Mouse (Mus musculus): ENCODE measurements around the gene Med12l. TPM values are rescaled to one million over a fixed set of nuclear protein-coding genes. Genes with fewer than 3 reads are reported as not detected.

Gene Med12l
- polyA plus RNA-seq, 1 experiment = 0.01 TPM

DNA sequence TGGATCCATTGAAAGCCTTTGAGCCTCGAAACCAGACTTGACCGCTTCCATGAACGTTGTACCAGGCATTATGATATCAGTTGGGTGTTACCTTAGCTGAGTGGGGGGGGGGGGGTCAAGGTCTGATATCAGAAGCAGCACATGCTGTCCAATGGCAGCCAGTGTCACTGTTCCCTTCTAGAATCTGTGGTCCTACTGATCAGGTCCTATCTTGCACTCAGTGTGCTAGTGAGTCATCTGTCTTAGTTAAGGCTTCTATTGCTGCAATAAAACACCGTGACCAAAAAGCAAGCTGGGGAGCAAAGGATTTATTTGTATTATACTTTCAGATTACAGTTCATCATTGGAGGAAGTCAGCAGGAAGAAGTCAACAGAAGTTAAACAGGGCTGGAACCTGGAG, 57.8 kb downstream of the Med12l start:
- TF ChIP-seq GATA1 (IDR thresholded peaks at IDR 0.05; ENCODE audit: low read length) = no peak

DNA sequence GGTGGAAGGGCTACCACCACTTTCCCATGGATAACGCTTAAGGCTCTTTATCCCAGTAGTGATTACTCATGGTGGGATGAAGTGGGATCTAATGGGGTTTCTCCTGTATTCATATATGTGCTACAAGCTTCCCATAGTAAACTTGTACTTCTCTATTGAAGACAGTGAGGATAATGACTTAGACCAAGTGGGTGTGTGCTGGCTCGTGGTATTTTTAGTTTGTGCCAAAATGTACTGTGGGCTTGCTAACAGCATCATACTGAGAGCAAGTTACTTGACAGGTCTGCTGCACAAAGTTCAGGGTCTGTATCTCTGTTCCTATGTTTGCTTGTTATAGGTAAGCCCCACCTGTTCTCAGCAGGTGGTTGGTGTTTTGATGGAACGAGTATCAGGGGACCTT, 60.3 kb downstream of the Med12l start:
- no peak for TF ChIP-seq GATA1 (IDR thresholded peaks at IDR 0.05; ENCODE audit: low read length)

DNA sequence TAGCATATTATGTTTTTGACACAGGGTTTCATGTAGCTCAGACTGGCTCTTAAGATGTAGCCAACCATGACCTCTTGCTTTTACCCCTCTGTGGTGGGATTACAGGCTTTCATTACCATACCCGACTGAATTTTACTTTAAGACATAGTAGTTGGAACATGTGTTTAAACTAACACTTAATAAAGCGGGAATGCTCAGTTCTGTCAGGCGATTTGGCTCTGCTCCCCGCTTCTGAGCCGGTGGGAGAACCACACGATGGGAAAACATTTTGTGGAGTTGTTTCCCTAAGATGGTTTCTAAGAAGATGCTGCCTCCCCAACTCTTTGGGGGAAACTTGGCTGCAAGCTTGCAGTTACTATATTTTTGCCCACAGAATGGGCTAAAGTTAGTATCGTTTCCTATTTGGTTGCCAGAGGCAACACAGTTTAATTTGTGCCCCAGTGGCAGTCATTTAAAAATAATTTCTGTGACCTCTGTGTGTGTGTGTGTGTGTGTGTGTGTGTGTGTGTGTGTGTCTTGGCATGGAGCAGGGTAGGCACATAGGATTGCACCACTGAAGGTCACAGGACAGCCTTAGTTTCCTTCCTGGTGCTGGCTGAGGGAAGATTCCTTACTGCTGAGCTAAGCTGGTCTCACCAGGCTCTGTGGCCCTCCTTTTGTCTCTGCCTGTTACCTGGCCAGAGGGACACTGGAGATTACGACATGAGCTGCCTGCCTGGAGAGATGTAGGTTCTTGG, 61.1 kb downstream of the Med12l start:
- no peak for TF ChIP-seq GATA1 (IDR thresholded peaks at IDR 0.05; ENCODE audit: low read length)

DNA sequence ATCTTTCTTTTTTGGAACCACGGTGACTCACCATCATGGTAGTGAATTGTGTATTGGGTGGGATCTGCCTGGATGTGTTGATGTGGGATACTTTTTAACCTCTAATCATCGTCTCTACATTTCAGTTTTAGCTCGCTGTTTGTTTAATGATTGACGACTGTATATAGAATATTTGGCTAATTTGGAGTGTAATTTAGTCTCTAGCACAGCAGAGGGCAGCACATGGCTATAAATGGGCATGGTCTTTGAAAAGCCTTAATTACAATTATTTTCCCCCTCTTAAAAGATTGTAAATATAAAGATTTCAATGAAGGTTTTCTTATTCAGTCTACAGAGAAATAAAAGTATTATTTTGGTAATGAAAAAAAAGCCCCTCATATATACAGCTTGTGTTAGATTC, 71.7 kb downstream of the Med12l start:
- no peak for TF ChIP-seq GATA1 (IDR thresholded peaks at IDR 0.05; ENCODE audit: low read length)

GRCm38 (mm10) chr3:59078585-59078984, 73.0 kb downstream of the Med12l start:
- no peak for TF ChIP-seq GATA1 (IDR thresholded peaks at IDR 0.05; ENCODE audit: low read length)

- TF ChIP-seq GATA1 (IDR thresholded peaks at IDR 0.05; ENCODE audit: low read length) = no peak
These were observed 73.7 kb downstream of the Med12l start for GRCm38 (mm10) chr3:59079327-59079726.

- no peak for TF ChIP-seq GATA1 (IDR thresholded peaks at IDR 0.05; ENCODE audit: low read length)
These were observed 74.8 kb downstream of the Med12l start for GRCm38 (mm10) chr3:59080293-59080916.

DNA sequence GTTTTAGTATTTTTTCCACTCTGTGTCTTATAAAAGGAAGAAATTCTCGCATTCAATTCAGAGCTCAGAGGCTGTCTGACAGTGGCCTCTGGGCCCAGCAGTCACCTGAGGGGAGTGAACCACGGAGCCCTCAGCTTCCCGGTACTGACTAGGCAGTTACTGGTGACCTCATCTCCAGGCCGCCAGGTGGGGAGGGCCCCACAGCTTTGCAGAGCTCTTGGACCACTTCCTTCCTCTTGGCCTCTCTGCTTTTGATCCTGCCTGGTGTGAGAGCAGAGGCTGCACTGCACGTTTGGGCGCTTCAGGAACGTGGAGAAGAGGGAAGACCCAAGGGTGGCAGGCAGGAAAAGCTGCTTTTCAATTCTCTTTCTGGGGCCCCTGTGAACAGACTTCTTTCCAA, 75.3 kb downstream of the Med12l start:
- TF ChIP-seq GATA1 (IDR thresholded peaks at IDR 0.05; ENCODE audit: low read length) = no peak

GRCm38 (mm10) chr3:59092702-59093101, 87.1 kb downstream of the Med12l start:
- TF ChIP-seq GATA1 (IDR thresholded peaks at IDR 0.05; ENCODE audit: low read length) = no peak

GRCm38 (mm10) chr3:59097421-59097820, 91.8 kb downstream of the Med12l start:
- no peak for TF ChIP-seq GATA1 (IDR thresholded peaks at IDR 0.05; ENCODE audit: low read length)

- no peak for TF ChIP-seq GATA1 (IDR thresholded peaks at IDR 0.05; ENCODE audit: low read length)
These were observed 92.9 kb downstream of the Med12l start for GRCm38 (mm10) chr3:59098540-59098939.

DNA sequence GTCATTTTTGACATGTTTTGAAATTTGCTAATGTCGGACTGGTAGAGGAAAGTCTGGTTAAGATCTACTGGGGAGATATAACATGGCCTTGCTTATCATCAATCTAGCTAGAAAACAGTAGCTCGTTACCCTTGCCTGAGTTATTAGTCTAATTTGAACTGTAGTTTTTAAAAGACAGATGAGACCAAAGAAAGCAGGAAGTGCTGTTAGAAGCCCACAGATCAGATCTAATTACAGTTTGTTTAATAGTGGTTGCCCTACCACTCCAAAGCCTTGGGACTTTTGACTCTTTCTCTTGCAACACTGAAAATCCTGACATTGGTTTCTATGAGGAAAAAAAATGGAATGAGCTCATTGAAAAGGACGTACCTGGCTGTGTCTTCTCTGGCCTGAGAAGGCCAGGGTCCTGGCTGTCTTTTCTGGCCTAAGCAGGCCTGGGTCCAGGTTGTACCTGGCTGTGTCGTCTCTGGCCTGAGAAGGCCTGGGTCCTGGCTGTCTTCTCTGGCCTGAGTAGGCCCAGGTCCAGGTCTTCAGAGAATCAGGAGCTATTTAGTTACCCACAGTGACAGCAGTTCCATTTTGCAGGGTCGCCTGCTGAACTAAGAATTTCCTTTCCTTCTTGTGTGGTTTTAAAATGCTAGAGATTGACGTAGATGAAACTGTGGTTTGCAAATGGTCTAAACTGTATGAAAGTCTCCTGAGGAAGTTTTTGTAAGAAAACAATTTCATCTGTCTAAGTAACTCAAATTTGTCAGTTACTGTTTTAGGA, 95.8 kb downstream of the Med12l start, which contains the start of gene Gpr171:
Gpr171 (minus strand) TSS at position 604 of the 769 bp plus-strand sequence.
- no peak for TF ChIP-seq GATA1 (IDR thresholded peaks at IDR 0.05; ENCODE audit: low read length)

- no peak for TF ChIP-seq GATA1 (IDR thresholded peaks at IDR 0.05; ENCODE audit: low read length)
These were observed 96.5 kb downstream of the Med12l start for GRCm38 (mm10) chr3:59102146-59102545.

DNA sequence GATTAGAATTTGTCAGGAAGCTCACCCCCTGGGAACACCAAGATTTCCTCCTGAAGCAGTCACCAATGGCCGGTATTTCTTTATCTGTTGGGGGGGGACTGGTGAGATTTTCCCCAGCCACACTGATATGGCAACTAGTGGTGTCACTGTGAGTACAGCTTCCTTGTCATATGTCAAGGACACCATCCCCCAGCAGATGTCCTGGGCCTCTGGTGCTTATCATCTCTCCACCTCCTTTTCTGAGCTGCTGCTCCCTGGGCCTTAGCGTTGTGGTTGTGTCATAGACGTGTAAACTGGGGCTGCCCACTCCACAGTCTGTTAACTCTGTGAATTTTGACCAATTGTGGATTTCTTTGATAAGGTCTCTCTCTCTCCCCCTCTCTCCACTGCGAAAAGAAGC, 98.8 kb downstream of the Med12l start:
- no peak for TF ChIP-seq GATA1 (IDR thresholded peaks at IDR 0.05; ENCODE audit: low read length)

- TF ChIP-seq GATA1 (IDR thresholded peaks at IDR 0.05; ENCODE audit: low read length) = no peak
These were observed 101.8 kb downstream of the Med12l start for GRCm38 (mm10) chr3:59107439-59107838.

- TF ChIP-seq GATA1 (IDR thresholded peaks at IDR 0.05; ENCODE audit: low read length) = no peak
These were observed 106.3 kb downstream of the Med12l start for GRCm38 (mm10) chr3:59111944-59112343.

Measured in G1E-ER4 (cell line).